Mouse (Mus musculus): ENCODE results near the gene Rit1. TPM values are rescaled to one million over a fixed set of nuclear protein-coding genes. Genes with fewer than 3 reads are reported as not detected.
"Not testable (repeated sequence)": the region's sequence is repeated elsewhere in the genome, so short reads cannot be mapped to it uniquely, and the experiment has no call there.

Gene Rit1
- polyA plus RNA-seq, 1 experiment from 2014 or later = 65.7 TPM

- no peak overlapping the region for H3K27ac ChIP-seq
- no peak overlapping the region for H3K9ac ChIP-seq
- WGBS = 94% methylated on average over 6 of the region's 6 CpGs
- no peak overlapping the region for H3K4me2 ChIP-seq
- no peaks in the 10 kb centered on the region for H3K9me3 ChIP-seq
- no peak for ATAC-seq (ENCODE audit: insufficient number of reproducible peaks, low FRiP score, low TSS enrichment, low read depth)
- H3K4me1 ChIP-seq = no peaks in the 10 kb centered on the region
- peaks cover 91% of the 10 kb centered on the region for H3K36me3 ChIP-seq
- H3K4me3 ChIP-seq = no peak overlapping the region
- no peaks in the 10 kb centered on the region for H3K27me3 ChIP-seq
Observed at GRCm38 (mm10) chr3:88698834-88699233, 17.8 kb upstream of the Rit1 start.

GRCm38 (mm10) chr3:88700247-88700646, 16.4 kb upstream of the Rit1 start:
- H3K4me3 ChIP-seq = no peak overlapping the region
- no peaks in the 10 kb centered on the region for H3K27me3 ChIP-seq
- WGBS = 77% methylated on average over 3 of the region's 3 CpGs
- no peak overlapping the region for H3K9ac ChIP-seq
- no peak for ATAC-seq (ENCODE audit: insufficient number of reproducible peaks, low FRiP score, low TSS enrichment, low read depth)
- H3K36me3 ChIP-seq = peaks cover 87% of the 10 kb centered on the region
- no peak overlapping the region for H3K4me2 ChIP-seq
- no peaks in the 10 kb centered on the region for H3K9me3 ChIP-seq
- H3K27ac ChIP-seq = no peak overlapping the region
- H3K4me1 ChIP-seq = no peaks in the 10 kb centered on the region

- Histone ChIP-seq H3K36me3 (peaks cover 85% of the 10 kb centered on the region), H3K9me3 (no peaks in the 10 kb centered on the region), H3K27ac (no peak overlapping the region), H3K9ac (no peak overlapping the region), H3K4me2 (no peak overlapping the region), H3K4me3 (no peak overlapping the region), H3K4me1 (no peaks in the 10 kb centered on the region), H3K27me3 (no peaks in the 10 kb centered on the region)
- WGBS = 71% methylated on average over 3 of the region's 3 CpGs
- ATAC-seq (ENCODE audit: insufficient number of reproducible peaks, low FRiP score, low TSS enrichment, low read depth) = no peak
Observed at GRCm38 (mm10) chr3:88701222-88701621, 15.4 kb upstream of the Rit1 start.

- H3K27me3 ChIP-seq = no peaks in the 10 kb centered on the region
- peaks cover 14% of the 10 kb centered on the region for H3K4me1 ChIP-seq
- H3K9ac ChIP-seq = no peak overlapping the region
- peaks cover 50% of the 10 kb centered on the region for H3K36me3 ChIP-seq
- no peak overlapping the region for H3K4me3 ChIP-seq
- H3K27ac ChIP-seq = no peak overlapping the region
- H3K4me2 ChIP-seq = no peak overlapping the region
- no peaks in the 10 kb centered on the region for H3K9me3 ChIP-seq
- no peak for ATAC-seq (ENCODE audit: insufficient number of reproducible peaks, low FRiP score, low TSS enrichment, low read depth)
- 92% methylated on average over 4 of the region's 4 CpGs for WGBS
Observed at GRCm38 (mm10) chr3:88713709-88714108, 2.9 kb upstream of the Rit1 start.

GRCm38 (mm10) chr3:88714725-88715124, 1.9 kb upstream of the Rit1 start:
- no peak overlapping the region for H3K9ac ChIP-seq
- H3K4me1 ChIP-seq = peaks cover 21% of the 10 kb centered on the region
- 47% methylated on average over 2 of the region's 2 CpGs for WGBS
- H3K9me3 ChIP-seq = no peaks in the 10 kb centered on the region
- peak overlapping the region; percentile 8; the same call in 1 of the 2 replicates for H3K27ac ChIP-seq
- H3K4me3 ChIP-seq = no peak overlapping the region
- ATAC-seq (ENCODE audit: insufficient number of reproducible peaks, low FRiP score, low TSS enrichment, low read depth) = no peak
- H3K27me3 ChIP-seq = no peaks in the 10 kb centered on the region
- no peak overlapping the region for H3K4me2 ChIP-seq
- peaks cover 48% of the 10 kb centered on the region for H3K36me3 ChIP-seq

GRCm38 (mm10) chr3:88715716-88716115, 922 bp upstream of the Rit1 start:
- not testable (repeated sequence) for ATAC-seq (ENCODE audit: insufficient number of reproducible peaks, low FRiP score, low TSS enrichment, low read depth); H3K9ac ChIP-seq; H3K4me3 ChIP-seq; H3K27ac ChIP-seq; H3K27me3 ChIP-seq; H3K4me2 ChIP-seq; H3K9me3 ChIP-seq
- WGBS = 83% methylated on average over 5 of the region's 5 CpGs
- peaks cover 21% of the 10 kb centered on the region for H3K4me1 ChIP-seq
- peaks cover 48% of the 10 kb centered on the region for H3K36me3 ChIP-seq

- H3K9ac ChIP-seq = peak overlapping the region; percentile 57
- peaks cover 21% of the 10 kb centered on the region for H3K4me1 ChIP-seq
- WGBS = 9% methylated on average over 9 of the region's 9 CpGs
- no peaks in the 10 kb centered on the region for H3K9me3 ChIP-seq
- ATAC-seq (ENCODE audit: insufficient number of reproducible peaks, low FRiP score, low TSS enrichment, low read depth) = peak; percentile 64
- H3K4me2 ChIP-seq = peak overlapping the region; percentile 82
- peak overlapping the region; percentile 75 for H3K4me3 ChIP-seq
- H3K27ac ChIP-seq = peak overlapping the region; percentile 83
- H3K36me3 ChIP-seq = peaks cover 47% of the 10 kb centered on the region
- no peaks in the 10 kb centered on the region for H3K27me3 ChIP-seq
Observed at GRCm38 (mm10) chr3:88717198-88717798, 660 bp downstream of the Rit1 start.

- H3K4me1 ChIP-seq = peaks cover 21% of the 10 kb centered on the region
- H3K9ac ChIP-seq = no peak overlapping the region
- peak overlapping the region; percentile 30 for H3K4me2 ChIP-seq
- H3K27ac ChIP-seq = 0 out of 2 replicates have a peak overlapping the region, but pooled peaks have one; percentile 38
- no peaks in the 10 kb centered on the region for H3K9me3 ChIP-seq
- peak overlapping the region; percentile 10 for H3K4me3 ChIP-seq
- peaks cover 44% of the 10 kb centered on the region for H3K36me3 ChIP-seq
- 69% methylated on average over 1 of the region's 1 CpGs for WGBS
- no peak for ATAC-seq (ENCODE audit: insufficient number of reproducible peaks, low FRiP score, low TSS enrichment, low read depth)
- H3K27me3 ChIP-seq = no peaks in the 10 kb centered on the region
Observed at GRCm38 (mm10) chr3:88717831-88718230, 1.2 kb downstream of the Rit1 start.

GRCm38 (mm10) chr3:88719098-88719497, 2.5 kb downstream of the Rit1 start:
- H3K9ac ChIP-seq = no peak overlapping the region
- no peaks in the 10 kb centered on the region for H3K27me3 ChIP-seq
- H3K27ac ChIP-seq = no peak overlapping the region
- peaks cover 21% of the 10 kb centered on the region for H3K4me1 ChIP-seq
- no peaks in the 10 kb centered on the region for H3K9me3 ChIP-seq
- peaks cover 42% of the 10 kb centered on the region for H3K36me3 ChIP-seq
- H3K4me3 ChIP-seq = no peak overlapping the region
- H3K4me2 ChIP-seq = no peak overlapping the region
- 53% methylated on average over 2 of the region's 2 CpGs for WGBS
- no peak for ATAC-seq (ENCODE audit: insufficient number of reproducible peaks, low FRiP score, low TSS enrichment, low read depth)

GRCm38 (mm10) chr3:88736556-88736955, 19.9 kb downstream of the Rit1 start:
- Histone ChIP-seq H3K4me2 (no peak overlapping the region), H3K27ac (no peak overlapping the region), H3K4me3 (no peak overlapping the region), H3K9me3 (no peaks in the 10 kb centered on the region), H3K27me3 (no peaks in the 10 kb centered on the region), H3K9ac (no peak overlapping the region), H3K4me1 (no peaks in the 10 kb centered on the region), H3K36me3 (peaks cover 5% of the 10 kb centered on the region; the same call in 1 of the 2 replicates)
- 95% methylated on average over 2 of the region's 2 CpGs for WGBS
- no peak for ATAC-seq (ENCODE audit: insufficient number of reproducible peaks, low FRiP score, low TSS enrichment, low read depth)

- WGBS = 53% methylated on average over 3 of the region's 3 CpGs
- Histone ChIP-seq H3K4me1 (no peaks in the 10 kb centered on the region), H3K27me3 (no peaks in the 10 kb centered on the region), H3K36me3 (no peaks in the 10 kb centered on the region; the same call in 1 of the 2 replicates), H3K9me3 (no peaks in the 10 kb centered on the region), H3K4me3 (no peak overlapping the region), H3K27ac (no peak overlapping the region), H3K4me2 (no peak overlapping the region), H3K9ac (no peak overlapping the region)
- ATAC-seq (ENCODE audit: insufficient number of reproducible peaks, low FRiP score, low TSS enrichment, low read depth) = no peak
Observed at GRCm38 (mm10) chr3:88738641-88739040, 22.0 kb downstream of the Rit1 start.

- Histone ChIP-seq H3K4me3 (no peak overlapping the region), H3K36me3 (peaks cover 3% of the 10 kb centered on the region), H3K27me3 (no peaks in the 10 kb centered on the region), H3K9ac (no peak overlapping the region), H3K4me1 (no peaks in the 10 kb centered on the region), H3K9me3 (no peaks in the 10 kb centered on the region), H3K4me2 (no peak overlapping the region), H3K27ac (no peak overlapping the region)
- ATAC-seq (ENCODE audit: insufficient number of reproducible peaks, low FRiP score, low TSS enrichment, low read depth) = no peak
- WGBS = 95% methylated on average over 3 of the region's 3 CpGs
Observed at GRCm38 (mm10) chr3:88740147-88740546, 23.5 kb downstream of the Rit1 start.

GRCm38 (mm10) chr3:88745534-88745933, 28.9 kb downstream of the Rit1 start:
- Histone ChIP-seq H3K4me2 (no peak overlapping the region), H3K27ac (no peak overlapping the region), H3K4me3 (no peak overlapping the region), H3K36me3 (peaks cover 38% of the 10 kb centered on the region), H3K9ac (no peak overlapping the region), H3K27me3 (no peaks in the 10 kb centered on the region), H3K9me3 (peaks cover 10% of the 10 kb centered on the region; the same call in 1 of the 2 replicates), H3K4me1 (no peaks in the 10 kb centered on the region)
- WGBS = 91% methylated on average over 9 of the region's 9 CpGs
- ATAC-seq (ENCODE audit: insufficient number of reproducible peaks, low FRiP score, low TSS enrichment, low read depth) = no peak

Data from limb, embryonic 15.5 days (tissue).